Mouse (Mus musculus): Measurements from ENCODE around the gene Ece1. TPM values are rescaled to one million over a fixed set of nuclear protein-coding genes. Genes with fewer than 3 reads are reported as not detected.

Gene Ece1
- total RNA-seq, 2 experiments from 2014 or later, result 94.5 to 117 TPM

DNA sequence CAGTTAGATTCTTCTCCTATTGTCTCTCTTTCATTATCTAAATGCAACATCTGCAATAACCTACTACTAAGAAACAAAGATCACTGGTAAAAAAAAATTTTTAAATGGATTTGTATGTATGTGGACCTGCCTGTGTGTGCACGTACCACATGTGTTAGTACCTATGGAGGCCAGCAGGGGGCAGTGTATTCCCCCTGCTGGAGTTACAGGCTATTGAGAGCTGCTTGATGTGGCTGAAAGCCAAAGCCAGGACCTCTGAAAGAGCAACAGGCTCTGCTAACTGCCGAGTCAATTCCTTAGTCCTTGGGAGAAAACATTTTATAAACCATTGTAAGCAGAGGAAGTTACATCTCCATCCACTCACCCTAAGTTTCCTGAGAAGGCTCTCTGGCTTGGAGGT lies 10.6 kb upstream of the Ece1 start:
- intact Hi-C loops (cut with DNase I), result no loop called here
- DNase-seq, result peak; percentile 64 to 69

DNA sequence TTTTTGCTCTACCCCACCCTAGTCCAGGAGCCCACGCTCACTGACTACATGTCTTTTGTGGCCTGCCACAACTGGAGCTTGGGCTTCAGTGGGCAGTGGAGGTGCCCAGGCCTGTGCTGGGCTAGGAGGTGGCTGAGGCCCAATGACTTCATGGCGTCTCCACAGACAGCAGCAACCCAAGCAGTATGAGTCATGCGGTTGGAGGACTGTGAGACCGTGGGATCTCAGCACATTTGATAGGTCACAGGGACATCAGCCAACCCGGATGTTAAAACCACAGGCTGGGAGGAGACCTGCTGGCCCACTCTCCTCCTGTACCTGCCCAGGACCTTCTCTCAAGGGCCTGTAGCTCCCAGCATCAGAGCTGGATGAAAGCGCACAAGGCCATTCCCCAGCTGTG lies 8.2 kb upstream of the Ece1 start:
- intact Hi-C loops (cut with DNase I), result no loop called here
- no peak for DNase-seq

DNA sequence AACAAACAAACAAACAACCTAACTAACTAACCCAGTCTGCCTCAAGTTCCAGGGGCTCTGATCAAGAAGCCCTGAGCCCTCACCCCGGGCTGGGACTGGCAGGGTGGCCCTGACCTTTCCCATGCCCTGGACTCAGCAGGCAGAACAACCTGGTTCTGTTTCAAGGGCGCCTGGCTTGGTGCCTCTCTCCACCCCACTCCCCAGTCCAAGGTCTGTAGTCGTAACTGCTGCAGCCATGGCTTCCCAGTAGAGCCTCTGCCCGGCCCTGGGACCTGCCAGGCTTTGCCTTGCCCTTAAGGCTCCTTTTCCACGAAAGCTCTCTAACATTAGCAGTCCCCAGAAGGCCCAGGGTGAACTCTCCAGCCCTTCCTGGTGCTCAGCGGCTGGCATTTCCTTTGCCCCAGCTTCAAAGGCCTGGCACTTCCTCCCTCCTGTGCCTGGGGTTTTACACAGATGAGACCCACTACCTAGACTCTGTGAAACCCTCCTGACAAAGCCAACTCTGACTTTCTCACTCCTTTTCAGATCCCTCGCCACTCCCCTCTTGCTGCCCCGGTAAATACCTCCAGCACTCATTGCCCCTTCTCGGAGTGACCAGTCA lies 6.2 kb upstream of the Ece1 start:
- intact Hi-C loops (cut with DNase I), result no loop called here
- no peak for DNase-seq

DNA sequence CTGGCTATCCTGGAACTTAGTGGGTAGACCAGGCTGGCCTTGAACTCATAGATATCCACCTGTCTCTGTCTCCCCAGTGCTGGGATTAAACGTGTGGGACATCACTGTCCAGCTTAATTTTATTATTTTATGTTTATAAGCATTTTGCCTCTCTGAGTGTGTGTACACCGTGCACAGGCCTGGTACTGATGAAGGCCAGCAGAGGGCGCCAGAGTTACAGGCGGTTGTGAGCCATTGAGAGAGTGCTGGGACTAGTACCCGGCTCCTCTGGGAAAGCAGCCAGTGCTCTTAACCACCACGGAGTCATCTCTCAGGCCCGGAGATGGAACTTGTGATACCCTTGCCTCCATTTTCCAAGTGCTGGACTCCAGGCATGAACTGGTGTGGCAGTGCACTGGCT lies 4.9 kb upstream of the Ece1 start:
- intact Hi-C loops (cut with DNase I), result no loop called here
- DNase-seq, result peak; percentile 38 to 55

DNA sequence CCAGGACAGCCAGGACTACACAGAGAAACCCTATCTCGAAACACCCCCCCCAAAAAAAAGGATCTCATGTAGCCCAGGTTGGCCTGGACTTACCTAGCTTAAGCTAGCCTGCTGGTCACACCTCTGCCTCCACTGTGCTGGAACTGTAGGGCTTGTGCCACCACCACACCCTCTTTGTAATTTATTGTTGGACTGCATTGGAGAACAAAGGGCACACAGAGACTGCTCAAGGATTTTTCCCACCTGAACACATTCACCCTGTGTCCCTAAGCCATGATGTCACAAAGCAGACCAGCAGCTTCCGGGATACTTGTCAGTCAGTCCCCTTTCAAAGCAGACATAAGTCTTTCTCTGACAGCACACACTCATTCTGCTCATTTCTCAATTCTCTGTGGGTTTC lies 3.7 kb upstream of the Ece1 start:
- intact Hi-C loops (cut with DNase I), result no loop called here
- DNase-seq, result no peak

DNA sequence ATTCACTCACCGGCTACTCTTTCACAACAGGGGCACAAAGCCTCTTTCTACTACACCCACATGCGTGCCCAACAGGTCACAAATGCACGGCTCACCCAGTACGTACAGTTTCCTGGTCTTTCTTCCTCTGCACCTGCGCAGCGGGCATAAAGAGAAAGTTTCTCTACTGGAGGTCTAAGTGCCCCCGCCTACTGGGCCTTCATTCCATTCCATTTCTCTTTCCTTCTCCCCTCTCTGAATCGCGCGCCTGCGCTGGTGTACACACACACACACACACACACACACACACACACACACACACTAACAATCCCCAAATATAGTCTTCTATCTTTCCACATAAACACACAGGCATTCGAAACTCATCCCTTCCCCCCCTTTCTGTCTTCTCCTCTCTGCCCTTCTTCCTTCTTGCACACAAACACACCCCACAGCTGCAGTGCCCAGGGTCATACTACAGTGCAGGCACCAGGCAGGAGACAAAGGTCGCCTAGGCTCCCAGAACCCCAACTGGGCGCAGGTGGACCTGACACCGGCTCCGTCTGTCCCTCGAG lies 501 bp upstream of the Ece1 start:
- intact Hi-C loops (cut with DNase I), result loop anchor here (5.0 kb wide), 1 partner anchor 51 kb away; no protein-coding TSS in a partner anchor
- no peak for DNase-seq

DNA sequence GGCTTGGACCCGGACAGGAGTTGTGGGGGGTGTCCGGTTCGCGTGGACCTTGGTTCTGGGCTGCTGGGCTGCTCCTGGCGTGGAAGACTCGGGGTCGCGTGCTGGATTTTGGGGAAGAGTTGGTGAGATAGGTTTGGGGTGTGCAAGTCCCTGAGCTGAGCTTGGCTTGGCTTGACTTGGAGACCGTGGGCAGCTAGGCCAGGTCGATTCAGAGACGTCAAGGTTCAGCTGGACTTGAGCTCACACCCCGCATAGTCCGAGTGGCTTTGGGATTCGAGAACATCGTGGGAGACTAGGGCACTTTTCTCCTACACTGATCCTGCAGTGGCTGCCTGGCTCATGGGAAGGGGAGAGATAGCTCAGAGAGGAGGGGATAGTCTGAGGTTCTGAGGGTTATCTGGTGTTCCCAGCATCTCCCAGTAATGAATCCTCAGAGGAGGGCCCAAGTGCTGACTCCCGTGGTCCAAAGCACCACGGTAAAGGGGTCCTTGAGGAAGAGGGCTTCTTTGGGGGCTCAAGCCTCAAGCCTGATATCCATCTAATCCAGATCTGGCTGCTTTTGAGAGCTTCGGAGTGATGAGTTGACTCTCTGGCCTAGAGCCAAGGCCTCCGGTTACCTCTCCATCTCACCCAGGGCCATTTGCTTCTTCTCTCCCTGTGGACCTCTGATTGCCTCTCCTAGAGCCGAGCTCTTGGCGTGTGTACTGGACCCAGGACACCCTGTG lies 641 bp downstream of the Ece1 start:
- no peak for DNase-seq
- intact Hi-C loops (cut with DNase I), result loop anchor here (5.0 kb wide), 1 partner anchor 50 kb away; no protein-coding TSS in a partner anchor

DNA sequence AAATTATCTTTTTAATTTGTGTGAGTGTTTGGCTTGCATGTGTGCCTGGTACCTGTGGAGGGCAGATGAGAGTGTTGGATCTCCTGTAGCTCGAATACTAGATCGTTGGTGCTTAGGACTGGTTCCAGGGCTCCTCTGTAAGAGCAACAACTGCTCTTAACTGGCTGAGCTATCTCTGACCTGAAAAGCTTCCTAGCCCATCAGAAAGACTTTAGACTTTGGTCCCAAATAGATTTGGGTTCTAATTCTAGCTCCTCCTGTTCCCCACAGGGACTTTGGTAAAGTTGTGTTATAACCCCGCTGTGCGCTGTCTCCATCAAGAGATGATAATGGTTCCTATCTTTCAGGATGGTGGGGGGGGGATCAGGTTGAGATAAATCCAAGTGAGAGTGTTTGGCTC lies 2.0 kb downstream of the Ece1 start:
- intact Hi-C loops (cut with DNase I), result loop anchor here (5.0 kb wide), 1 partner anchor 48 kb away; no protein-coding TSS in a partner anchor
- no peak for DNase-seq

DNA sequence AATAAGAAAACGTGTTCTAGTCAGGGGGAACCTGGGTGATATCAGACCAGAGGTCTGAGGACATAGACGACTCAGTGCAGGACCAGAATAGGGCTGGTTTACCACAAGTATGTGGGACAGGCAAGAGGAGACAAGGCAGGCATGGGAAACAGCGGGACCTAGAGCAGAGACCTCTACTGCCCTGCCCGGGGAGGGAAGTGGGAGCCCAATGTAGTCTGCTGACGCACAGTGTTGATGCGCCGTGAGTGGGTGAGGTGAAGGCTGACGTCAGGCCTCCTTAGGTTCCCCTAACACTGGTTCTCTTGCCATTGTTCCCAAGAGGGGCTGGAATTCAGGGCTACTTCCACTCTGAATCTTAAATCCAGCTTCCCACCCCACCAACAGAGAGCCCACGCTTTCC lies 2.7 kb downstream of the Ece1 start:
- intact Hi-C loops (cut with DNase I), result loop anchor here (5.0 kb wide), 1 partner anchor 48 kb away; no protein-coding TSS in a partner anchor
- peak in 1 of 2 experiments; percentile 24 for DNase-seq

DNA sequence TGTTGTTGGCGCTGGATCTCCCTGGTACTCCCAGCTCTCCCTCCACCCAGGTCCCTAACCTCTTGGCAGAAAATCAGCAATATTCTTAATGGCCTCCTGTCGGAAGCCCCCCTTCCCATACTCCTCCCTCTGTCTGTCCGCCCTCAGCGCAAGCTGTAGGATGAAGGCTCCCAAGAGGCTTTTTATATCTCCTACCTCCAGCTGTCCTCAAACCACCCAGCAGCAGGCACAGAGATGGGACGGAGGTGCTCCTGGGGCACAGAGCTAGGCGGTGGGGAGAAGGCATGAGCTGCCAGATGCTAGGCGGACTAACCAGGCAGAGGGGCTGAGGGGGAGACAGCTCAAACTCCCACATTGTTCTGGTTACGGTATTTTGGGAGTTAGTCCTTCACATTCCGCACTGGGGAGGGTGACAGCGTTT lies 3.2 kb downstream of the Ece1 start:
- intact Hi-C loops (cut with DNase I), result no loop called here
- DNase-seq, result no peak

DNA sequence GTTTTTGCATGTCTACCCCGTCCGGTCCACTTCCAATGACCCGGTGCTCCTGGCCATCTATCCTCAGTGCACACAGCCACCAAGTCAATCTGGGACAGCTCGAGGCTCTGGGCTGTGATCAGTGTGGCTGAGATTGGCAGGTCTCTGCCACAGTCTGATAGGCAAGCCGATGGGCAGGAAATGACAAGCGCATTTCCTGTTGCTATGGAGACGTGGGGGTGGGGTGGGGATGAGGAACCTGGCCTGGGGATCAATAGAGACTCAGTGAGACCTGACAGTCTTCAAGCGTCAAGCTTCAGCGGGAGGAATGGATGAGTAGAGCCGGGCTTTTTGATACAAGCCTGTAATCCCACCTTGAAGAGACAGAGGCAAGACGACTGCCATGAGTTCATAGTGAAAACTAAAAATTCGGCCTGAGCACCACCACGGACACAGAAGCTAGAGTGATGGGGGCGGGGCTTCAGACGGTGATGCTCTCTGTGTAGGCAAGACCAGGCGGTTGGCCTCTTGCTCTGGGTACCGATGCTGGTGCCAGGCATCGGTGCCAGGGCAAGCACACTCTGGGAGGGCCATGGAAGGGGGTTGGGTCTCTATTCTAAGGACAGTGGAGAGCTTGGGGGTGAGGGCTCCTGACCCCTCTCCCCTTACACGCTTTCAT lies 4.3 kb downstream of the Ece1 start:
- intact Hi-C loops (cut with DNase I), result no loop called here
- no peak for DNase-seq

DNA sequence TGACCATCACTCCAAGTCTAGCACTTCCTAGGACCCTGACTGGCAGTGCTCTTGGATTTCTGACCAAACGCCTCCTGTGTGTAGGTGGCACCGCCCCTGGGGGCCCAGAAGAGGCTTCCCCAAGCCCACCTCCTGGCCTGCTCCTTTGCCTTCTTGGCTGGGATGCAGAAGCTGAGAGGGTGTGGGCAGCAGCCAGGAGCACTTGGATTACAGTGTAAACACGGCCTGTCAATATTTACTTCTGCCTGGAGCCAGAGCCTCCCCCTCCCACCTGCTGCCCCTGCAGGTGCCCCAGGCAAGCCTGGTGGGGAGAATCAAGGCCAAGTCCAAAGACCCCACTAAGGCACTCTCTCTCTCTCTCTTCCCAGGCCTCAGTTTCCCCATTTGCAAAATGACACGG lies 5.2 kb downstream of the Ece1 start:
- no peak for DNase-seq
- intact Hi-C loops (cut with DNase I), result no loop called here

DNA sequence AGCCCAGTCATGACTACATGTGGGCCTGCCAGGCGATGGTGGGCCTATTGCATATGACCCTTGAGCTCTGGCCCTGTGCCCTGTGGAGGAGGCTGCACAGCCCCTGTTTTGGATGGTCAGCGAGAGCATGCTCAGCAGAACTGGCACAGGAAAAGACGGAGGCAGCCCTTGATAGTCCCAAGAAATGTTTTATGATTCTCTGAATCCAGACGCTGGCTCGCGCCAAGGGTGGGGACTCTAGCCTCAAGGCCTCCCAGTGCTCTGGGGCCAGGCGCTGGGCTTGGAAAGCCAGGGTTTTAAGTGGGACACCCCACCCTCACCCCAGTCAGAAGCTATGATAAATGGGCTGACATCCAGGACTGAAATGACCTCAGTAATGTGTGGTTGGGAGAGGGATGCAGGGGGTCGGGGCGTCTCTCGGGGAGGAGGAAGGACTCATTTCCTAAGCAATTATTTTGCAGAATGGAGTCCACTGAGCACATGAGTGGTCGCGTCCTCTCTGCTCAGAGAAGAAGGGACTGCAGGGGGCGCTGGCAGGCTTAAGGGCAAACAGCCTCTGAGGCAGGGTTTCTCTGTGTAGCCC lies 5.7 kb downstream of the Ece1 start:
- DNase-seq, result peak; percentile 51 to 57
- intact Hi-C loops (cut with DNase I), result no loop called here

DNA sequence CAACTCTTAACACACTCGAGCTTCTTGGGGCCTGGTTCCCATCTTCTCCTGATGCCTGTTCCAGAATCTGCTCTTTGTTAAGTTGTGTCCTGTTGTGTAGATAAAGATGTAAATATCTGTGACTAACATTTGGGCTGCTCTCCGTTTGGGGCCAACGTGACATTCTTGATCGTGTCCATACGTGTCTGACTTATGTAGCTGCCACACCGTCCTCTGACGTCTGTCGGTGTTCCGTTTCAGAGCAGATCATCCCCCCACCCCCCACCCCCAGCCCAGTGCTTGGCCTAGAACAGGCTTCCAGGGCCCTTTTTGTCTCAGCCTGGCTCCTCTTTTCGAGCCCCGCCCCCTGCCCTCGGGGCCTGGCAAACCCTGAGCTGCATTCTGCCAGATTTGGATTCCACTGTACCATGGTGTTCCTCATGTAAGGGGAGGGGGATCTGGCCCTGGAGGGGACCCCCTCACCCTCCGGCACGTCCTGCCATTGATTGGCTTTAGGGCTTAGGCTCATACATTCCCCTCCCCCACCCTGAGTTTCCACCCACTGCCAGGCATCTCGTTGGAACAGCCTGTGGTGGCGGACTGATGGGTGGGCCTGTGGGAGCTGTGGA lies 7.7 kb downstream of the Ece1 start:
- DNase-seq, result no peak
- intact Hi-C loops (cut with DNase I), result no loop called here

DNA sequence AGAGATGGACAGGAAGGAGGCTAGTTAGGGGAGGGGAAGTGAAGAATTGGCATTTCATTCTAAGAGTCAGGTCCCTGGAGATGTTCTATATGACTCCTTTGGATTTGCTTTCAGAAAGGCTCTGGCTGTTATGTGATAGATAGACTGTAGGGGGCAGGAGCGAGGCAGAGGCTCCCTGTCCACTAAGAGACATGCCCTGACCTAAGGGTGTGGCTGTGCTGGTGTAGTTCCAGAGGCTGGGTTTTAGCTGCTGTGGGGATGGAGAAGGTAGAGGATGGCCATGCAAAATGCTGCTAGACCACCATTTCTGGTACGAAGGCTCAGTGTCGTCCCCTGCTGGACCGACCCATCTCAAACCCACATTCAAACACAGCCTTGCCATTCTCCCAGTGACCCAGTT lies 8.9 kb downstream of the Ece1 start:
- DNase-seq, result no peak
- intact Hi-C loops (cut with DNase I), result no loop called here

DNA sequence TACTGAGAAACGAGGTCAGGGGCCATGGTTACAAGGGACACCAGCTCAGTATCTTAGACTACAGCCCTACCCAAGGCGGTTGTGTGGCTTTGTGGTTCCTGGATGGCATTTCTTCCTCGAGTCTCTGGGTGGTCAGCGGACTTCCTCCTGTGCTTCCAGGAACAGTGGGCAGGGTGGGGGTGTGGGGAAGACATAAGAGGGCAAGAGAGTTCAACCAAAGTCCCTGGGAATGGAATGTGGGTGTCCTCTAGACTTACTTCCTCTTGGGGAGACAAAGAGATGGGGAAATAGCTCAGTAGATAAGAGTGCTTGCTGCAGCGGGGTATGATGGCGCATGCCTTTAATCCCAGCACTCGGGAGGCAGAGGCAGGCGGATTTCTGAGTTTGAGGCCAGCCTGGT lies 9.4 kb downstream of the Ece1 start:
- DNase-seq, result no peak
- intact Hi-C loops (cut with DNase I), result no loop called here

DNA sequence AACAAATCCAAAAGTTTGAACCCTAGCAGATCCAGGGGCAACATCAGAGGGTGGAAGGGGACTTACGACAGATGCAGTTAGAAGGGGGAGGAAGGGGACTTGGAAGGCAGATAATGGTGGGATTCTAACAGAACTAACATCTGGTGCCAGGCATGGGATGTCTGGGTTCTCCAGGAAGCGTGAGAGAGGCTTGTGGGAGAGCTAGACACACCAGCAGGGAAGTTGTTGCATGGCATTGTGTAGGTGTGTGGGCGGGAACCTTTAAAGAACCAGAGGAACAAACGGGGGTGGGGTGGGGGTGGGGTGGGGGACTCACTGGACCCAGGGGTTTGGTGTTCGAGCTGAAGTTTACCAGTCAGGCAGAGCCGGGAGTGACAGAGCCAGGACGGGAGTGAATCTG lies 12.3 kb downstream of the Ece1 start:
- no peak for DNase-seq
- intact Hi-C loops (cut with DNase I), result no loop called here

DNA sequence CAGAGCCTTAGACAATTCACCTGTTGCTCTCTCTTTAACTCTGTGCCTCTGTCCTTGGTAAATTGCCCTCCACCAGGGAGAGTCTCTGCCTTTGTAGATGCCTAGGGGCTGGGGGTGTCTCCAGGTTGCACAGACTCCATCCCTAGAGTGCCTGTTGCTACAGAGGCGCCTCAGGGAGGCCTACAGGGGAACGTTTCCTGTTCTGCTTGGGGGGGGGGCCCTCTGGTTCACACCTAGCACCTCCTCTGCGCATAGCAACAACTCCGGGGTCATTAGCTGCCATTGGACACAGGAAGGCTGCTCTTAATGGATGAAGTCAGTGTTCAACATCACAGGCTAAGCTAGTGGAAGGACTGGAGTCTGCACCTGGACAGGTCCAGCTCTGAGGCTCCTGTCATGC lies 12.8 kb downstream of the Ece1 start:
- no peak for DNase-seq
- intact Hi-C loops (cut with DNase I), result no loop called here

DNA sequence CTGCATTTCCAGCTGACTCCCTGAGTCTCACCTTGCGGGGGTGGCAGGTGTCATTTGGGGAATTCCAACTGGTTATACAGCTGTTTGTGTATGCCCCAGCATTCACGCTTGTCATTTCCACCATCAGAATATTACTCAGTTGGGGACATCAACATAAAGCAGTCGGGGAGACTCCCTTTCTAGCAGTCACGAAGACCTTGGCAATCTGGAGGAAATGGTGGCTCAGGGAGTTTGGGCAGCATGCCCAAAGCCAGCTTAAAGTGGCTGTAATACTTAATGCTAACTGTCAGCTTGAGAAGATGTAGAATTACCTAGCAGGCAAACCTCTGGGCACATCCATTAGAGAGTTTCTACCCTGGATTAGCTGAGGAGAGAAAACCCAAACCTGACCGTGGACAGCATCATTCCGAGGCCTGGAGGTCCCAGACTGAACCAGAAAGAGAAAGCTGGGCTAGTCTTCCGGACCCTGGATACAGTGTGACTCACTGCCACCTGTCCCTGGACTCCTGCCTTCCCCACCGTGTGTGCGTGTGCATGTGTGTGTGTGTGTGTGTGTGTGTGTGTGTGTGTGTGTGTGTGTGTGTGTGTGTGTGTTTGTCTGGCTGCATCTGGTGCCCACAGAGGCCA lies 13.5 kb downstream of the Ece1 start:
- intact Hi-C loops (cut with DNase I), result no loop called here
- DNase-seq, result no peak

DNA sequence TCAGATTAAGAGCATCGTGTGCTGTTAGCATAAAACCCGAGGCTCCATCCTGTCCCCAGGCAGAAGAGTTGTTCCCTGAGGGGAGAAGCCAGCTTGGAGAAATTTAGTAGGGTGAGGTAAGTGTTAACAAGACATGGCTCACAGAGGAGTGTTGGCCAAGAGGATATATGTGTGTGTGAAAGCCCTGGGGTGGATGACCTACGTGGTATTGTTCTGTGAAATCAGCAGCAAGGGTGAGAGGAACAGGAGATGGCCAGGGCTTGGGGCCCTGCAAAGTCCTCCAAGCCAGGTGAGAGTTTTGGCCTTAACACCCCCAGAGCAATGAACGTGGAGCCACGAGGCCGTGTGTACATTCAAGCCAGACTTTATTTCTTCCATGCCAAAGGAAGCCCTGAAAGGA lies 14.8 kb downstream of the Ece1 start:
- intact Hi-C loops (cut with DNase I), result no loop called here
- no peak for DNase-seq
